Mouse (Mus musculus) forebrain, embryonic 16.5 days (tissue): ENCODE measurements around the gene Ahcyl2. TPM values are rescaled to one million over a fixed set of nuclear protein-coding genes. Genes with fewer than 3 reads are reported as not detected.
A peak's percentile ranks its signal among the peaks of the same experiment; 100 is the strongest.

Source experiments
- ATAC-seq: fragments of 200-750 bp; cut with Nextera tagmentation; 2 replicates; pipeline ENCODE4 v1.8.0; 2017; ENCODE audit warnings: mild to moderate bottlenecking, moderate library complexity
- H3K27ac ChIP-seq: fragments of 300-500 bp; sonication (generic); 2 replicates; pipeline ENCODE4 v1.5.1; 2014; ENCODE audit warnings: low read length, control low read depth
- H3K27me3 ChIP-seq: fragments of 300-500 bp; sonication (generic); replicated peaks from 2 replicates; pipeline ENCODE4 v1.6.1; 2014; ENCODE audit warnings: low read length; ENCODE audit not compliant: control insufficient read depth, insufficient read depth
- H3K36me3 ChIP-seq: fragments of 300-500 bp; sonication (generic); 2 replicates; pipeline ENCODE4 v1.6.1; 2014; ENCODE audit not compliant: control insufficient read depth, insufficient read depth
- H3K4me1 ChIP-seq: fragments of 300-500 bp; sonication (generic); replicated peaks from 2 replicates; pipeline ENCODE4 v1.6.1; 2014; ENCODE audit warnings: low read length; ENCODE audit not compliant: control insufficient read depth, insufficient read depth
- H3K4me2 ChIP-seq: fragments of 300-500 bp; sonication (generic); 2 replicates; pipeline ENCODE4 v1.6.1; 2014; ENCODE audit warnings: mild to moderate bottlenecking, low read length, control low read depth
- H3K4me3 ChIP-seq: fragments of 300-500 bp; sonication (generic); replicated peaks from 2 replicates; pipeline ENCODE4 v1.5.1; 2014; ENCODE audit warnings: mild to moderate bottlenecking, low read length, control low read depth
- H3K9ac ChIP-seq: fragments of 300-500 bp; sonication (generic); replicated peaks from 2 replicates; pipeline ENCODE4 v1.6.1; 2014; ENCODE audit warnings: low read depth, low read length, control low read depth
- H3K9me3 ChIP-seq: fragments of 300-500 bp; sonication (generic); 2 replicates; pipeline ENCODE4 v1.6.1; 2016; ENCODE audit warnings: low read length; ENCODE audit not compliant: control insufficient read depth
- WGBS: fragments of 180-500 bp; shearing (Covaris S2); extraction: QIAGEN DNeasy Blood & Tissue Kit; methylation state at CpG from one replicate; pipeline ENCODE4 v1.1.7; 2014; 5-methylcytosine and 5-hydroxymethylcytosine counted together
- polyA plus RNA-seq: library from polyadenylated mRNA; unstranded; fragments of >200 nt; fragmentation: Nextera tagmentation; extraction: Ambion mirVana; gene quantifications from 2 replicates; pipeline ENCODE4 v1.2.1, GENCODE M21; 2015

Ahcyl2 gene
- polyA plus RNA-seq, result 11.2 and 17.0 TPM in 2 replicates

GRCm38 (mm10) chr6:29767813-29768660 lies at the start of gene Ahcyl2:
Gene Ahcyl2, plus strand, starts transcription at chr6:29768011.
- Histone ChIP-seq H3K4me2 (peak within 1 kb of the TSS; percentile 62), H3K9me3 (no peaks in the 10 kb centered on the region), H3K4me1 (peaks cover 8% of the 10 kb centered on the region), H3K27me3 (no peaks in the 10 kb centered on the region), H3K4me3 (peak within 1 kb of the TSS; percentile 88), H3K27ac (peak within 1 kb of the TSS; percentile 91), H3K9ac (peak within 1 kb of the TSS; percentile 82), H3K36me3 (no peaks in the 10 kb centered on the region)
- WGBS, result under 1% methylated on average over 59 of the region's 61 CpGs
- peak; percentile 99 for ATAC-seq

- ATAC-seq, result peak; percentile 90
- Histone ChIP-seq H3K9ac (peak overlapping the region; percentile 46), H3K4me3 (peak overlapping the region; percentile 36), H3K36me3 (no peaks in the 10 kb centered on the region), H3K9me3 (no peaks in the 10 kb centered on the region), H3K4me1 (peaks cover 19% of the 10 kb centered on the region), H3K4me2 (peak overlapping the region; percentile 47), H3K27me3 (no peaks in the 10 kb centered on the region), H3K27ac (peak overlapping the region; percentile 26)
- under 1% methylated on average over 15 of the region's 15 CpGs for WGBS
Observed at GRCm38 (mm10) chr6:29718894-29719329, 48.9 kb upstream of the Ahcyl2 start.

GRCm38 (mm10) chr6:29721890-29722289 lies 45.9 kb upstream of the Ahcyl2 start:
- no peak overlapping the region for H3K27ac ChIP-seq
- H3K4me2 ChIP-seq, result no peak overlapping the region
- no peak overlapping the region for H3K9ac ChIP-seq
- peaks cover 19% of the 10 kb centered on the region for H3K4me1 ChIP-seq
- H3K4me3 ChIP-seq, result no peak overlapping the region
- H3K36me3 ChIP-seq, result no peaks in the 10 kb centered on the region
- ATAC-seq, result no peak
- H3K27me3 ChIP-seq, result no peaks in the 10 kb centered on the region
- no peaks in the 10 kb centered on the region for H3K9me3 ChIP-seq
- WGBS, result 78% methylated on average over 2 of the region's 2 CpGs

GRCm38 (mm10) chr6:29726576-29727200 lies 41.1 kb upstream of the Ahcyl2 start:
- Histone ChIP-seq H3K4me3 (no peak overlapping the region), H3K4me2 (no peak overlapping the region), H3K27me3 (no peaks in the 10 kb centered on the region), H3K27ac (no peak overlapping the region), H3K9ac (no peak overlapping the region), H3K4me1 (no peaks in the 10 kb centered on the region), H3K36me3 (no peaks in the 10 kb centered on the region), H3K9me3 (no peaks in the 10 kb centered on the region)
- whole genome bisulfite sequencing, result 67% methylated on average over 1 of the region's 1 CpGs
- ATAC-seq, result no peak

GRCm38 (mm10) chr6:29728035-29728434 lies 39.8 kb upstream of the Ahcyl2 start:
- H3K27me3 ChIP-seq, result no peaks in the 10 kb centered on the region
- H3K4me3 ChIP-seq, result no peak overlapping the region
- H3K9ac ChIP-seq, result no peak overlapping the region
- H3K4me2 ChIP-seq, result no peak overlapping the region
- H3K4me1 ChIP-seq, result no peaks in the 10 kb centered on the region
- H3K9me3 ChIP-seq, result no peaks in the 10 kb centered on the region
- no peak overlapping the region for H3K27ac ChIP-seq
- H3K36me3 ChIP-seq, result no peaks in the 10 kb centered on the region
- 93% methylated on average over 3 of the region's 3 CpGs for WGBS
- ATAC-seq, result no peak

GRCm38 (mm10) chr6:29729491-29729890 lies 38.3 kb upstream of the Ahcyl2 start:
- Histone ChIP-seq H3K4me3 (no peak overlapping the region), H3K36me3 (no peaks in the 10 kb centered on the region), H3K9me3 (no peaks in the 10 kb centered on the region), H3K27ac (no peak overlapping the region), H3K4me2 (no peak overlapping the region), H3K4me1 (no peaks in the 10 kb centered on the region), H3K27me3 (no peaks in the 10 kb centered on the region), H3K9ac (no peak overlapping the region)
- WGBS, result 70% methylated on average over 1 of the region's 1 CpGs
- no peak for ATAC-seq

GRCm38 (mm10) chr6:29735336-29735688 lies 32.5 kb upstream of the Ahcyl2 start, which contains the start of gene Smo:
Gene Smo, plus strand, starts transcription at chr6:29735503.
- H3K4me2 ChIP-seq, result peak within 1 kb of the TSS; percentile 93
- H3K9ac ChIP-seq, result peak within 1 kb of the TSS; percentile 93
- peak within 1 kb of the TSS; percentile 75 for H3K27ac ChIP-seq
- peak within 1 kb of the TSS; percentile 77 for H3K4me3 ChIP-seq
- H3K4me1 ChIP-seq, result peaks cover 18% of the 10 kb centered on the region
- H3K36me3 ChIP-seq, result no peaks in the 10 kb centered on the region
- H3K9me3 ChIP-seq, result no peaks in the 10 kb centered on the region
- WGBS, result 0% methylated on average over 18 of the region's 30 CpGs
- H3K27me3 ChIP-seq, result no peaks in the 10 kb centered on the region
- ATAC-seq, result peak; percentile 97

GRCm38 (mm10) chr6:29735689-29736451 lies 31.9 kb upstream of the Ahcyl2 start:
- under 1% methylated on average over 75 of the region's 75 CpGs for WGBS
- Histone ChIP-seq H3K9me3 (no peaks in the 10 kb centered on the region), H3K4me3 (peak overlapping the region; percentile 77), H3K9ac (peak overlapping the region; percentile 93), H3K4me1 (peaks cover 18% of the 10 kb centered on the region), H3K4me2 (peak overlapping the region; percentile 93), H3K27me3 (no peaks in the 10 kb centered on the region), H3K27ac (peak overlapping the region; percentile 75), H3K36me3 (no peaks in the 10 kb centered on the region)
- ATAC-seq, result peak; percentile 79
